Mouse (Mus musculus): ENCODE measurements at regions not wholly inside any gene's neighbourhood (a gene's known extent, or its start where the extent isn't known, plus 50 kb on each side); places are given as distances from the start of the nearest gene placed in this dataset.
A peak's percentile ranks its signal among the peaks of the same experiment; 100 is the strongest.

DNA sequence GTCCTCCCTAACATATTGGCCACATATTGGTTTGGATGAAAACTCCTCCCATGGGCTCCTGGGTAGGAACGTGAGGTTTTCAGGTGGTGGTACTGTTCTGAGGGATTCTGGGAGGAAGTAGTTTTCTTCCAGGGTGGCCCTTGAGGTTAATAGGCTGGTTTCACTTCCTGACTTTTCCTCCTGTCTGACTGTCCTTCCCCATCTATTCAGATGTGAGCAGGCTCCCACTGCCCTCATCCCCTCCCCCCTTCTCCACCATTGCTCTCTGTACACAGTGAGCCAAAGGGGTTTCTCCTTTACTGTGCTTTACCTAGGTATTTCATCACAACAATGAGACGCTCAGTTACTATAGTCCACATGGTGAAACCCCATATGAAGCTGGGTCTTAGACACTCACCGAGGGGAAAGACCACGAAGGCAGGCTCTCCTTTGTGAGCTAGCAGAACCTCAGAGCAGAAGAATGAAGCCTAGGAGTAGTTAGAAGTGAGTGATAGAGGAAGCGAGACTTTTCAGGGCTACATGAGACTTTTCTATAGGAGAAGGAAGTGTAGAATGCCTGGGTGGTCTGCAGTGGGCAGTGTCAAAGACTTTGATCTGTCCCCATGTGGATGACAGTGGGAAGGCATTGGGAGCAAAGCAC, 135.3 kb downstream of the Cd83 start:
- DNase-seq: no peak

DNA sequence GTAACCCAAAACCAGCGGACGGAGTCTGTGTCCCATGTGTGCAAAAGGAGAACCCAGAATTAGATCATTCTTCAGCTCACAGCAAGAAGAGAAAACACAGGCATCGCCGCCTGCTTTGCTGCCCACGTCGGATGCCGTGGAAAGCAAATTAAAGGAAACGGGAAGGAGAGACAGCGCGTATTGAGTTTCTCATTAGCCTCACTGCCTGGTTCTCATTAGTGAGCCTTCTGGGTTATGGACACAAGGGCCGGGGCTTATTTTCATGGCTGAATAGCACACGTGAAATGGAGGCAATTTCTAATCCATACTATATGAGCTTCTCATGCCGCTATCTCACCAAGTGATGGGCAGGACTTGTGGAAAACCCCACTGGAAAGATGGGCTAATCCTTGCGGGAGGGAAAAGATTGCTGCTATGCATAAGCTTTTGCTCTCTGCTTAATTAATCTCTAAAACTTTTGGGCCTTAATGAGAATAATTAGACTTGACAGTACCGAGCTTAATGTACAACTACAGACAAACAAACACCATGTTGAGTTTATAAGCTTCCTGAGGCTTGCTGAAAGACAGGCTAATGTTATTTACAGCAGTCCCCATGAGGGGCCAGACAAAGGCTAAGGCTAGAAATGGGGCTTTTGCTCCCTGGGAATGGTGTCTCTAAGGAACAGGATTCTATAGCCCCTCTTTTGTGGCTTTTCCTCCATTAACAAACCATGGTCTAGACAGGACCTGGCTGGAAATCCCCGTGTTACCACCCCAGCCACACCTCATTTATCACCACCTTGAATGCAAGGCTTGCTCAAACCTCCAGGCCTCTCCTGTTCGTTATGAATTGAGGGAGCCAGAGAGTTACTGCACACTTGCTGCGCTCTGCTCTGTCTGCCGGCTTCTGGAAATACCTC, 145.8 kb downstream of the Cd83 start:
- no peak for DNase-seq

DNA sequence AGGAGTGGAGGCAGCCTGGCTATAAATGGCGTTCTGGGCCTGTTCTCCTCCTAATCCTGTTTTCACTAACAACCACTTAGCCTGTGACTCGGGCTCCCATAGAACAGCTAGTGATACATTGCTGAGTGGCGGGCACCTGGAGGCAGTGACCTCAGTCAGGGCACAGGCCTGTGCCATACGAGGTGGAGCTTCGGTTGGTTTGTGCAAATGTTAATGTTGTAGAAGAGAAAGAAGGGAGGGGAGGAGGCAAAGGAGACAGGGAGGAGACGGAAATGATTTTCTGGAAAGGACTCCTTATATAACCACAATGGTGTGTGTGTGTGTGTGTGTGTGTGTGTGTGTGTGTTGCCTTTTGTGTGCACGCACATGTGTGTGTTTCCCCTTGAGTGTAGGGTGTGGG, 148.4 kb downstream of the Cd83 start:
- DNase-seq: no peak

DNA sequence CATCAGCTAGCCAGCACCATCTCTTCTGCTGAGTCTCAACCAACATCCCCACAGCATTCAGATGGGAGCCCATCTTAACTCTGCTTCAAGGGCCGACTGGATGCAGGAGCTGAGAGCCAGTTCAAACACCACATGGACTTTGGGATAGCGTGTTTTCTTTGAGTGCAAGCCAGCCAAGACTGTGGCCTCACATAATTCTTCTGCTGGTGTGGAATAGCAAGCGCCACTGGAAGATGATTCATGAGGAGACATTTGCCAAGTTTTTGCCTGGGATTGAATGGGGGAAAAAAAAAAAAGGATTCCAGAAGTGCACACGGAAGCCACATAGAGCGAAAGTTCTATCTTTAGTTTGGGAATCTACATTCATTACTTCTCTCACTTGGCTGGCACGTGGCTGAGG, 150.7 kb downstream of the Cd83 start:
- DNase-seq: peak; percentile 16

DNA sequence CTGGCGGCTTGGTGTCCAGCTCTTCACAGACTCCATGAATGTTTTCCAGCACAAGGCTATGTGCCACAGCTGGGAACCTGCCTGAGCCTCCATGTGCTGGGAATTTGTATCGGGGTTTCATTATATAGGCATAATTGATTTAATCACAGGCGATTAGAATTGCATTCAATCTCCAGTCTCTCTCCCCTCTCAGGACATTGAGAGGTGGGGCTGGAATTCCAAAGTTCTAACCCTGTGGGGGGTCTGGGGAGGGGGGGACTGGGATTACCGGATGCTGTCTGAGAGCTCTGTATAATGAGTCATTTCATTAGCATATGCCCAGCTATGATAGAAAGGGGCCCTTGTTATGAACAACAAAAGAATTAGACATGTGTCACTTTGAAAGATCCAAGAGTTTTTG, 151.9 kb downstream of the Cd83 start:
- DNase-seq: no peak

DNA sequence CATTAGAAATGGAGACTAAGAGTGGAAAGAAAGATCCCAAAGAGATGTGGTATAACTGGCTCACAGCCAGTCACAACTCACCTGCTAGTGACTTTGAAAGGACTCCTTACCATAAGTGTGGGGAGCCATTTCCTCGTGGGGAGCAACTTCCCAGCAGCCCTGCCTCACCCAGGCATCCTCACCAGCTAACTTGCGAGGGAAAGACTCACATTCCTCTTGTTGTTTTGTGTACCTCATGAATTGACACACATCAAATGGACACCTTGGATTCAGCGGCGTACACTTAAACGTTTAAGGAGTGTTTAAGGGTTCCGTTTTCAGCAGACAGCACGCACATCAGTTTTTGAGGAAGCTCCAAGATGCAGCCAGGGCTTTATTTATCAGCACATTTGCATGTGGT, 154.0 kb downstream of the Cd83 start:
- DNase-seq: no peak

DNA sequence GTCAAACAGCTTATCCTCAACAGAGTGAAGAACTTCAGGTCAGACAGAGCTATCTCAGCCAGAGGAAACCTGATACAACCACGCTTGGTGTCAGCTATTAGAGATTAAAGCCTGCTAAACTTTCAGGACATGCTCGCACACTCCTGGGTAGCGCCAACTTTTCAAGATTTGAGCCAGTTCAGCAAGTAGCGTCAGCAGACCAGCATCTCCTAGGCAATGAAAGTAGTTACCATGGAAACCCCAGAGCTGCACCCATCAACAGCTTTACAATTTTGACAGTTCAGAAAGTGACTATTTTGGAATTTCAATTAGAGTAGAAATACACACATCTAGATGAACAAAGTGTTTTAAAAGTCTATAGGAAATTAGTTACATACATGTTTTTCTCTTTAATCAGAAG, 154.8 kb downstream of the Cd83 start:
- DNase-seq: no peak

DNA sequence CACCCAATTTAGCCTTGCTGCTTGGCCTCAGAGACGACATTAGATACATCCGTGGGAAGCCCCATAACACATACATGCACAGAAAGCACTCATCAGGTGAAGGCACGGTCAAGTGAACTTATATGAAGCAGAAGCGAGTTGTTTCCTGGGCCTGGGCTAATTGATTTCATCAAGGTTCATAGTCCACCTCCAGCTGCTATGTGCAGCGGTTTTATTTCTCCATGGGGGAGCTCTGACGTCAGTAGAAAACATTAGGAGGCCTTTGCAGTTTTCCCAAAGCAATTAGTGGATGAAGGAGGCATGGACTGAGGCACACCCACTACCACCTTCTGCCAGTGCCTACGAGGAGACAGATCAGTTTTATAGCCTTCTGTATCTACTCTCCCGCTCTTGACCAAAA, 157.2 kb downstream of the Cd83 start:
- no peak for DNase-seq

DNA sequence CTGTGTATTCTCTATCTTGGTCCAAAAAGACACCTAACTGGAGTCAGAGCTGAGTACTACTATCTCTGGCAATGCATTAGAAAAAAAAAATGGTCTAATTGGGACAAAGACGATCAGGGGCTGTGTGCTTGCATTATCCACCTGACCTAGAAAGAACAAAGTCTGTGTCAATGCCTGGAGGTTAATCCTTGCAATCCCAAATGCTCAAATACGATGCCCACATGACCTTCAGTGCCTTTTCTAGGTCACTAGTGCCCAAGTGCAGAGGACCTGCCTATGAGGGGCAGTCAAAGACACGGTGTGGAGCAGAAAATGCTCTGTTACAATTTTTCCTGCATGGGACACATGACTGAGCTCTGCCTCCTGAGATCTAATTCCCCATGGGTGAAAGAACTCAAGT, 164.0 kb downstream of the Cd83 start:
- DNase-seq: no peak

DNA sequence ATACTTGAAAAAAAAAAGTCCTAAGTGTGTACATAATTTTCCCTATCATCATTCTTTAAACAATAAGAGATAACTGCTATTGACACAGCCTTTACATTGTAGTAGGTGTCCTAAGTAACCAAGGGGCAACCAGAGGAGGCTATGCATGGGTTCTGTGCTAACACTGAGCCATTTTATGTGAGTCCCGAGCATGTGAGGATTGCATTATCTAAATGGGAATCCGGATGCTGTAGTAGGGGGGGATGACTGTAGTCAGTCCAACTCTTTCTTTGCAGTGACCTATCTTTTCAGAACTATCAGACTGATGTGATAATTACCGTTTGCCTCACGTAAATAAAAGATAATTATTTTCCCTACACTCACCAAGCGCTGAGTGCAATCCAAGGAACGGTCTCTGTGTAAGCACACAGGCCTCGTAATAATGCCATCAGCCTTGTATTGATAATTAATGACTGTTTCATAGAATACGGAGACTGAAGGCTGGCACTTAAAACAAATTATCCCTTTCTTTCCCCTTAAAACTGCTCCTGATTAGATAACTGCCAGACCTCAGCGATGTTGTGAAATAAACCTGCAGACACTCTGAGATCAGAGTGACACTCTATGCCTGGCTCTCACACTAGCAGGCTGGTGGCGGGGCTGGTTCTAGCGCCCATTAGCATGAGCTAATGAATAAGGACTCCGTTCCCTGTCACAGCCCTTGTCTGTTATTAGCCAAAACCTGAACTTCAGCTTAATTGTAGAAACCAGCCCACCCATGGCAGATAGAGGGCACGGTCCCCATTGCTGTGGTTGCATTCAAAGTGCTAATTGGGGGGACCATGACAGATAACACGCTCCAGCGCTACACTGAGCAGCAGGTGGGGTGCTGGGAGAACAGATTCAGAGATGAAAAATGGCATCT, 165.4 kb downstream of the Cd83 start:
- DNase-seq: no peak

DNA sequence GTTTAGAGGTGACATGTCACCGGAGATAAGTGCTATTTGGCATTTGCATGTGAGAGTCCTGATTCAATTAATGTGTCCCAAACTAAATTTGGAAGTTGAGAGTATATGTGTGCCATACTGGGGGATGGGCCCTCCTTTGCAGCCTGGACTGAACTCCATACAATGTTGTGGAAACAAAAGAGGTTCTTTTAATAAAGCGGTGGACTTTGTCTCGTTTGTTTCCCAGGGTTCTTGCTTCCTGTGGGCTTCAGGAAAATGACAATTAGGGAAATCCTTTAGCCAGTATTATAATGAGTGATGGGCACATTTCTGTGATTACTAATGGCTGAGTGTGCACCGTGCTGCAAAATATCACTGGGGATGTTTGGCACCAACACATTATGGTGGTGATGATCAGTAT, 167.9 kb downstream of the Cd83 start:
- no peak for DNase-seq

DNA sequence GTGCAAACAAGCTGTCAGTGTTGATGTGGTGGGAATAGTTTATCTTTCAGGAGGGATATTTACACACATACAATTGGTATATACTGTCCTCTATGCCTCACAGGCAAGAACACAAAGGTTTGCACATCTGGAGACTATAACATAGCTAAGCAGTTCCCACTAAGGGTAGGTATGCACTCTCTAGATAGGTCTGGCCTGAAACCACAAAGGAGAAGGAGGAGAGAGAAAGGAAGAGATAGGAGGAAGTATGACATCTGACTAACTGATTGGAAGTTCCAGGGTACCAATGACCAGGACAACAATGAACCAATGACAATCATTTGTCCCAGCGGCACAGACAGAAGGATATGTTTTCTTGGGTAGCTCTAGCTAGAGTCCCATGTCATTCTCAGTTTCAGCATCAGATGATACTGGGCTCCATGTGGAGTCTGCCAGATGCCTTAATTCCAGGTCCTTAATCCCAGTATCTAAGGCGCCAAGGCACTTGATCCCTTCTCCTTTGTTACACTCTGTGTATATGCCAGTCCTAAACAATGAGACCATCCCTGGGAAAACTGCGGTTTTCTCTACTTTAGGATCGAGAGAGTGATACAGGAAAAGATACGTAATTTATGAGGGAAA, 168.5 kb downstream of the Cd83 start:
- no peak for DNase-seq

DNA sequence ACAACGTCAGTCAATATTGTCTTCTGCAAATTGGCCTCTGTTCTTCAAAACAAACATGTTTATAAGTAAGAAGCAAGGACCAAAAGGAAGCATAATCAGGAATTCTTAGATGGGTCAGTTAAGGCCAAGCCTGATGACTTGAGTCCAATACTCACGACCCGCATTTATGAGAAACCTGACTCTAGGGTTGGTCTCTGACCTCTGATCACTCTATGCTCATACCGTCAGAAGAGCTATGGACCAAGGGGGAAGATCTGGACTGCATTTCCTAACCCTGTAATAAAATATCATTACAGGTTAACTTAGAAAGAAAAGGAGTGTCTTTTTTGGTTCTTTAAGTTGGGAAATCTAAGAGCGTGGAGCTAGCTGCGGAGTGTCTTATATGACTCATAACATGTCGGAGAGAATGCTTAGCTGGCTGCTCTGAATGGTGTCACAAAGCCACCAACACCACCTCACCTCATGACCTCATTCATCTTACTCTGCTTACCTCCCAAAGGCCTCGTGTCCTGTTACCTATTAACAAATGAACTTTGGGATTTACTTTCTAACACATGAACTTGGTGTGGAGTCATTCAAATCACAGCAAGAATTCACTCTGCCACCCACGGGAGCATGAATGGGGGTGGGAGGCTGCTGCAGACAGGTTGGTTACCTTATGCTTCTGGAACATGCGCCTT, 170.3 kb downstream of the Cd83 start:
- no peak for DNase-seq

DNA sequence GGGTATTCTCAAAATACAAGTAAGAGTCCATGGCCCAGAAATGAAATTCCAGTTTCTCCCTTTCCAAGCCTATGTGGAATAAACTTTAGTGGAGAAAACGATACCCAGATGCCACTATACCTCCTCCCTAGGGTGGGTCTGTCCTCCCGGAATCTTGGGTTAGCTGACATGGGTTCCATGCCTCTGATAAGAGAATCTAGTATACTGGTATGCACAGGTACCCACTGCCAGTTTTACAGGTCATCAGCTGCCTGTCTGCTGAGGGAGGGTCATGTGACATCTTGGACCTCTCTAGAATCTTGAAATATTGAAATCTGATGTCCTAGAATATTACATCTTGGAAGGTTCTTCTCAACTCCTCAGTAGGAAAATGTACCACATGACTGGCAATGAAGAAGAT, 172.5 kb downstream of the Cd83 start:
- no peak for DNase-seq

DNA sequence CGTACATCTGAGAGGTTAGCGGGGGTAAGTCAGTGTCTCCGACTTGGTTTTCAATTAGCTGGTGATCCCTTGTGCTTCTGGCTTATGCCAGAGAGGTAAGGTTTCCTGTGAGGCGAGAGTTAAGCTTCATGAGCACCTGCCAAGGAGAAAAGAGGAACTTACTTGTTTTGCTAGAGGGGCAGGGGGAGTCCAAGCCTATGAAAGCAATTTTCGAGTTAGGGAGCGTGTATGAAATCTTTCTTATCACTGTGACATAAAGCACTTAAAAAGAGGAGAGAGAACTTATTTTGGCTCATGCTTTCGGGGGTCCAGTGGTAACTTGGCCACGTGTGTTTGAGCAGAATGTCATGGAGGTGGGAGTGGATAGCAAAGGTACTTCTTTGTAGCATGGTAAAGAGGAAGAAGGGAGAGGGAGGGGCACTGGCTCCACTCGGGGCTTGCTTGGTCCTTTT, 174.6 kb downstream of the Cd83 start:
- DNase-seq: no peak

DNA sequence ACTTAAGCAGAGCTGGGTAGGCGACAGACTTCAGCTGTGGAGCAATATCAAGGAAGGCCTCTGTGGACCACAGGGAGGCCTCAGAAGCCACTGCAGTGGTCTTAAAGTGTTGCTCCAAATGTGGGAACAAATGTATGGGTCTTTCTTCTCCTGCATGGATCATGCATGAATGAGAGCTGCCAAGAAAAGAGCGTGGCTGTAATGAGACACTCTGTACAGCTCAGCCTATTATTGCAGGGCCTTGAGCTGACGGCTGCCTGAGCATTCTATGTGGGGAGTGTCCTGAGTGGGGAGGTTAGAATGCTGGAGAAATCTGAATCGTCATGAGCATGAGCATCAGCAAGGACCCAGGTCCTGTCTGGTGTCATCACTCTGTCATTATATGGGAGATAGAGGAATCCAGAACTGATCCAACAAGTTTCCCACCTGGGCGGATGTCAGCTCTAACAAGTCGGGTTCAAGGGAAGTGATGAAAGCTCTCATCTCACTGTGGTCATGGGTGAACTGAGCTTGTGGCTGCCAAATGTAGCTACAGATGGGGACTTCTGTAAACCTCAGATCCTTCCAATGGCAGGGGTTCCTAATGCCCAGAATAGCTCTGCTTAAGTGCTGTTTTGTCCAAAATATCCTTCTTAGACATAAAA, 176.6 kb downstream of the Cd83 start:
- no peak for DNase-seq

DNA sequence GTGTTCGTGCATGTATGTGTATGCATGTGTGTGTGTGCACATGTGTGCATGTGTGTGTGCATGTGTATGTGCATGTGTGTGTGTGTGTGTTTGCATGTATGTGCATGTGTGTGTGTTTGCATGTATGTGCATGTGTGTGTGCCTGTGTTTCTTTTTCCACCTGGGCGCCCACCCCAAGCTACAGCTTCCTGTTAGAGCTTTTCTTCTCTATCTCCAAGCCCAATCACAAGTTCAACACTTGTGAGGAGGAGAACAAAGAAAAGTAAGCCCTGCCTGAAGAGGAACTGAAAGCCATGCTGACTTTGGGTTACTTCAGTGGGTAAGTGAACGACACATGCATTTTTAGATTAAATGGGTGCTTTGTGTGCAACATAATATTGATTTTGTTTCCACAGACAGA, 177.4 kb downstream of the Cd83 start:
- DNase-seq: no peak

DNA sequence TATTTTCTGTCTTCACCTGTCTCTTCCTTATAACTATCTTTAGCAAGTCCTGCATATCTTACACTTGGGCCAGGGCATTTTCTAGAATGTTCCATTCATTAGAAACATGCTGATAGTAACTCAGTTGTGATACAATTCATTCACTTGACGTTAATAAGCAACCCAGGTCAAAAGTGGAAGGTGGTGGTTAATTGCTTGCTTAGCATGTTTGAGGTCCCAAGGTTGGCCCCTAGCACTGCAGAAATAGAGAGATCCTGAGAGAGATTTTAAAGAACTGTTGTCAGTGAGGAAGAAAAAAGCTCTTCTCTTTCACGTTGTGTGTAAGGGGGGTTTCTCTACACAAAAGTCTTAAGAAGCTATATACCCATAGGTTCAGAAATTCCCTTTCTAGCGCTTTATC, 178.7 kb downstream of the Cd83 start:
- no peak for DNase-seq

DNA sequence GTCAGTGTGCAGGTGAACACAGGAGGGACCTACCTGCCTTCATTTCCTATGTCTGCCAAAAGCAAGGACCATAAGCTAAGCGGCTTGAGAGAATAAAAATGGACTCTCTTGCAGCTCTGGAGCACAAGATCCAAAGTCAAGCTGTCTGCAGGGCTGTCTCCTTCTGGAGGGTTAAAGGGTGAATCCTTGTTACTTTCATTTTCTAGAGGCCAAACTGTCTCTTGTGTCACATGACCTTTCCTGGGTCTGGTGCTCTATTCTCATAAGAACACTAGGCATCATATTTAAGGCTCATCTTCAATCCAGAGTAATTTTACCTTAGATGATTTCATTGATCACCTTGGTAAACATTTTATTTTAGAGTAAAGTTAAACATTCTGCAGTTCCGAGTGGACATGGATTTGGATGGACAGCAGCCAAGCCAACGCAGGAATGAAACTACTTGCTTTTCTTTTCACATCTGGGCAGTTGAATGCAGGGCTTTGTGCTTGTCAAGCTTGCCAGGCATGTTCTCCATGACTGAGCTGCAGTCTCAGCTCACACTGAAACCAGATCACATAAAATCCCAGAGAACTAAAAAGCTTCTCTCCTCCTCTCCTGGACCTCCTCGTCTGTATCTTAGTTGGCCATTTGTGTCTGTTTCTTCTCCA, 180.8 kb downstream of the Cd83 start:
- no peak for DNase-seq

DNA sequence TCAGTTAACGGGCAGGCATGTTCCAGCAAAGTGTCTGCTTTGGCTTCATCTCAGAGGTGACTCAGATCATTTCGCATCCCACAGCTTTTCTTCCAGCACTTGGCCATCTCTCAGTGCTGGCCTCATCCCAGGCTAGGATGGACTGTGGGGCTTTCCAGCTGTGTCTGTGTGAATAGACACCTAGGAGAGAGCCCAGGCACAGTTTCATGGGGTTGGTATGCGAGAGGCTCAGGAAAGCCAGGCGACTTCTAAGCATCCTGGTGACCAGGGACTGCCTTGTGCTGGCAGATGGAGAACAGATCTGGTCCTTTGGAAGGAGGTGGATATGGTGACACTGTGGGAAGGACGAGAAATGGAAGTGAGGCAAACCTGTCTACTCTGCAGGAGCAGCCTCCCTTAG, 182.9 kb downstream of the Cd83 start:
- no peak for DNase-seq

DNA sequence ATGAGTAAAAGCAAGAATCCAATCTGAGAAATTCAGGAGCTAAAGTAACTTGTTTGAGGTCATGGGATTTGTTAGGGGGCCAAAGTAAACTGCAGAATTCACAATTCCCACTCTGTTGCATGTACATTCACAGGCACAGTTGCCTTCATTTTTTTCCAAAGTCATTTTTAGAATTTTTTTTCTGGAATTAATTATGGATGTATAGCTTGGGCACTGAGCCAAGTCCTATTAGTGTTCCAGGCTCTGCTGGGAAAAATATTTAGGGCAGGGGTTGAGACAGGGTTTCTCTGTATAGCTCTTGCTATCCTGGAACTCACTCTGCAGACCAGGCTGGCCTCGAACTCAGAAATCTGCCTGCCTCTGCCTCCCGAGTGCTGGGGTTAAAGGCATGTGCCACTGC, 188.3 kb downstream of the Cd83 start:
- no peak for DNase-seq
